Mouse (Mus musculus) mouse trophoblast stem cell (cell line): Measurements from ENCODE around the gene Hepacam2.
"Not testable (repeated sequence)": the region's sequence is repeated elsewhere in the genome, so short reads cannot be mapped to it uniquely, and the experiment has no call there.

Experiments used
- in situ Hi-C, 2 experiments: fragments of 300-500 bp; cut with MseI, MboI; formaldehyde crosslinking; loops; 2 replicates in 1 of 2; 3 replicates in 1 of 2; pipeline ENCODE4 v1.15.1; 2025

The Hepacam2 gene

GRCm38 (mm10) chr6:3498162-3498848, at the start of gene Hepacam2, which contains the start of gene Vps50:
Gene Hepacam2, minus strand, starts transcription at chr6:3498298.
Gene Vps50, plus strand, starts transcription at chr6:3498382.
- in situ Hi-C loops, result no loop called here

DNA sequence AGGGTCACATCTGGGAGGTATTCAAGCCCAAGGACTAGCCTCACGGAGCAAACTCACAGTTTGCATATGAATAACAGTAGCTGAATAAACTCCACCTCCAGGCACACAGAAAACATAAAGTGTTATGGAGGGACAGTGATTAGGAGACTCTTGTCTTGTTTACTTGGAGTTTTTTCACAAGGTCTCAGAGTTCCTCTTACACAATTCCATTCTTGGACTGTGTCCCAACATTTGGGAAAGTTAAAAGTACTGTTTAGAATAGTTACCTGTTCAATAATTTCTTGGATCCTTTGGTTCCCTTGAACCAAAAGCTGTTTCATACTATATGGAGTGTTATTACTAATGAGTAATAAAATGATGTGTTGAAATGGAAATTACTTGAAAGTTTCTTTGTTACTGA, 46.9 kb upstream of the Hepacam2 start:
- in situ Hi-C loops, result no loop called here

DNA sequence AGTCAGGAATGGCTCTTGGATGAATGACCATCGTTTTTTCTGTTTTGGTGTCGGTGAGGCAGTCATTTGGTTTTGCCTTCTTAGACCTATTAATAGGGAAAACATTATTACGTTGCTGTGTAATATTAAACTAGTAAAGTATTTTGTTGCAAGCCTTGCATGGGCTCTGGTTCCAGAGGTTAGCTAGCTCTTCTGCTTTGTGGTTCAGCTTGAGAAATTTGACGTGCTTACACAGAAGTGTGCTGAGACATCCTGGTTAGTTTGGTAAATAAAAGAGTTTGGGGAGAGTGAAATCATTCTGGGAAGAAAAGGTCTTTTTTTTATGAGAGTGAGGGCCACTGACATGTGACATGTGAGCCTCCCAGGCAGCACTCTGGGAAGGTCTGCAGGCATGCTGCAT, 45.8 kb upstream of the Hepacam2 start:
- in situ Hi-C loops, result no loop called here

- in situ Hi-C loops, result no loop called here
These were observed 41.4 kb upstream of the Hepacam2 start for GRCm38 (mm10) chr6:3539470-3539869.

DNA sequence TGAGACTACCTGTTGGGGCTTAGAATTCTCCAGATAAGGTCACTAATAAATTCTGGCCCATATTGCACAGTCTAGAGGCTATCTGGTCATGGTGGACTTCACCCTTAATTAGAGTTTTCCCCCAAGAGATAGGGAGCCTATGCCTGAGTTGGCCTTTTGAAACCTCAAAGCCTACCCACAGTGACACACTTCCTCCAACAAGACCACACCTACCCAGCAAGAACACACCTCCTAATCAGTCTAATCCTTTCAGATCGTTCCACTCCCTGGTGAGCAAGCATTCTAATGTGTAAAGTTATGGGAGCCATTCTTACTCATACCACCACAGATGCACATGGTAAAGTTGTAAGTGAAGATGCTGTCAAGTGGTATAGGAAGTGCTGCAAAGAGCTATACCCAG, 38.0 kb upstream of the Hepacam2 start:
- in situ Hi-C loops, result no loop called here

DNA sequence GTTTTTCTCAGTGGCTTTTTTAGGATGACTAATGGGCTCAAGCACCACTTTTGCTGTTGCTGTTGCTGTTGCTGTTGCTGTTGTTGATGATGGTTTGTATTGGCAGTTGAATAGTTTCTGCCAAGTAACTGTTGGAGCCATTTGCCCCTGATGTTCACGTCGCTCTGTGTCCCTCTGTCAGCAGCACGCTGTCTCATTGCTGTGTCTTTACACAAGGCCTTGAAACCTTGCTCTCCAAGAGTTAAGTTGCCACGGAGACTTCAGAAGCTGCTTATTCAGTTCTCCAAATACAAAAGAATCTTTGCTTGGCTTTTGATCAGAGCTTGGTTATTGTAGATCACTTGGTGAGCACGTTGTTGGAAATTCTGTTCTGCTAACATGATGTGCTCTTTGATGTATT, 33.3 kb upstream of the Hepacam2 start:
- in situ Hi-C loops, result no loop called here

- in situ Hi-C loops, result no loop called here
These were observed 30.1 kb upstream of the Hepacam2 start for GRCm38 (mm10) chr6:3528198-3528597.

DNA sequence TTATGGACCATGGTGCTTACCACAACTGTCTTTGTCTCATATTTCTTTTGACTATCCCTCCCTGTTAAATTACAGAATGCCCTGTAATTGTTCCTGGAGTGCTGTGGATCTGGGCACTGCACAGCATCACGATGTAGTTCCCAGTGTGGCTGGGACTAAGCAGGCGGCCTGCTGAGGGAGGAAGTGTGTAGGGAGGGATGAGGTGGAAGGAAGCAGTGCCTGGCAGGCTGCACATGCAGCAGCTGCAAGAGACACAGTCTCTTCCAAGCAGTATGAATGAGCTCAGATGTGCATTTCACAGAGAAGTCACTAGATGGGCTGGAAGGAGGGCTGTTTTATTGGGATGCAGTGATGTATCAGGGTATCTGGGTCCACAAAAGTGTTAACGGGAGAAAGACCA, 14.5 kb upstream of the Hepacam2 start:
- in situ Hi-C loops, result no loop called here

- in situ Hi-C loops, result no loop called here
These were observed 13.5 kb upstream of the Hepacam2 start for GRCm38 (mm10) chr6:3511612-3512011.

GRCm38 (mm10) chr6:3511116-3511515, 13.0 kb upstream of the Hepacam2 start:
- in situ Hi-C loops, result no loop called here

GRCm38 (mm10) chr6:3509782-3510181, 11.7 kb upstream of the Hepacam2 start:
- in situ Hi-C loops, result no loop called here

DNA sequence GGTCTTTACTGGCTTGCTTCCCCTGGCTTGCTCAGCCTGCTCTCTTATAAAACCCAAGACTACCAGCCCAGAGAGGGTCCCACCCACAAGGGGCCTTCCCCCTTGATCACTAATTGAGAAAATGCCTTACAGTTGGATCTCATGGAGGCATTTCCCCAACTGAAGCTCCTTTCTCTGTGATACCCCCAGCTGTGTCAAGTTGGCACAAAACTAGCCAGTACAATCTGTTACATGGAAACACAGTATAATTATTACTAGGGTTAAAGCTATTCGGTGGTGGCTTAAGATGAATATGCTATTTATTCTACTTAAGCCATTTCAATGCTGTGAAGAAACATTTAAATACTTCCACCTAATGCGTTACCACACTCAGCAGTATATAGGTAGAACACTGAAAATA, 10.1 kb upstream of the Hepacam2 start:
- in situ Hi-C loops, result not testable (repeated sequence)

- in situ Hi-C loops, result no loop called here
These were observed 9.0 kb upstream of the Hepacam2 start for GRCm38 (mm10) chr6:3507078-3507477.

DNA sequence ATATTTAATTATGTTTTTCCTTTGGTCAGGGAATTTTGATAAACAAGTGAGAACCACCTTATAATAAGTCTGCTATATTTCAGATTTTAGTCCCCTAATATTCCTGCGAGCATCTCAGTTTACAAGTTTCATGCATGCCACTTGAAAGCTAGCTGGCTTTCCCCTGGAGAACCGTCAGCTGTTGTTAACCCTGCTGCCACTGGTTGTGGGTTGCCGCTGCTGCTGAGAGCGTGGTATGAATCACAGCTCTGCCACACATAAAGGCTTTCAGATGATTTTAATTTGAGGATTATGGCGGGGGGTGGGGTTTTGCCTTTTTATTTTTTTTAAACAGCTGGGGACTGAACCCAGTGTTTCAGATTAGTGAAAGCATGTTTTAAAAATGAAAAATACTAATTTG, 7.2 kb upstream of the Hepacam2 start:
- in situ Hi-C loops, result no loop called here

- in situ Hi-C loops, result no loop called here
These were observed 2.2 kb upstream of the Hepacam2 start for GRCm38 (mm10) chr6:3500286-3500685.

- in situ Hi-C loops, result no loop called here
These were observed 1.9 kb downstream of the Hepacam2 start for GRCm38 (mm10) chr6:3496210-3496609.

- in situ Hi-C loops, result no loop called here
These were observed 3.8 kb downstream of the Hepacam2 start for GRCm38 (mm10) chr6:3494285-3494684.

DNA sequence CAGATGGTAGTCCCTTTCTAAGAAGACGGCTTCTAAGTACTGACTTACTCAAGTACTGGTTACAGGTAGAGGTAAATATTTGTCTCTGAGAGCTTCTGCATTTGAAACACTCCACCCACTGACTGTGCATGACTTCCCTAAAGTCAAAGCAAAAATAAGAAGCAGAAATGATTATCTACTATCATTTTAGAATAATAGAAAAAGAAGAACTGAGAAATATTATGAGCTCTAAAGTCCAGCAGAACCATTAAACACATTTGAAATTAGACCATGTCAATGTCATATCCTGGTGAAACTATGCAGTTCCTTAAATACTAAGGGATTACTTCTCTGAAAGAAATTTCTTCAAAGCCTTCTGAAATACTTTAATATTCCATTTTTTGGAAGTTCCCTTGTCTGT, 10.7 kb downstream of the Hepacam2 start:
- in situ Hi-C loops, result no loop called here

GRCm38 (mm10) chr6:3485133-3485532, 13.0 kb downstream of the Hepacam2 start:
- in situ Hi-C loops, result no loop called here

DNA sequence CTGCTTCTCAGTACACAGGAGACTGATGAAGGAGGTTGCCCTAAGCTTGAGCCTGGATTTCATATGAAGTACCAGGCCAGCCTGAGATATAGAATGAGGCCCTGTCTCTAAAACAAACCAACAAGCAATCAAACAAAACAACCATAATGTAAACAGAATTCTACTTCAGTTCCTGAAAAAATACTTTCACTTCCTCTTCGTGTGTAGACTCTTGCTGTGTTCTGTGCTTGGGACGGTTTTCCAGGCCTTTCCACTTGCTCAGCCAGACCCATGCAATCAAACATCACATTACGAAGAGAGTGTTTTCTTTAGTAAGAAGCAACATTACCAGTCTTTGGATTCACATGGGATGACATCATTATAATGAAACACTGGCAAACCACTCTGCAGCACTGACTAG, 16.4 kb downstream of the Hepacam2 start:
- in situ Hi-C loops, result no loop called here

- in situ Hi-C loops, result no loop called here
These were observed 18.2 kb downstream of the Hepacam2 start for GRCm38 (mm10) chr6:3479853-3480252.

DNA sequence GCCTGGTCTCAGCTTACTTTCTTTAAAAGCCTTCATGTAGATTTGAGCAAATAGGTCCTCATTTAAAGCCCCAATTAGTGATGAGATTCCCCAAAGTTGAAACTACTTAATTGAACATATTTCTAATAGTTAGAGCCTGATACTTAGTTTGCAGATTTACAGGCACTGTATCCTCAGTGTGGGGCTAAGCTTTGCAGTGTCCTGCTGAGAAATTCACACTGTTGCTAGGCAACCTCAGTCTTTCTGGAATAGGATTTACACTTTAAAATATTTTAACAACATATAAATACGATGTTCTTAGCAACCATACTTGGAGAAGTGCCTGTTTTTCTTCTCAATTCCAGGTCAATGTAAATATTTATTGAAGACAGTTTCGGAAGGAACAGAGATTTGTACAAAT, 21.8 kb downstream of the Hepacam2 start:
- in situ Hi-C loops, result no loop called here

DNA sequence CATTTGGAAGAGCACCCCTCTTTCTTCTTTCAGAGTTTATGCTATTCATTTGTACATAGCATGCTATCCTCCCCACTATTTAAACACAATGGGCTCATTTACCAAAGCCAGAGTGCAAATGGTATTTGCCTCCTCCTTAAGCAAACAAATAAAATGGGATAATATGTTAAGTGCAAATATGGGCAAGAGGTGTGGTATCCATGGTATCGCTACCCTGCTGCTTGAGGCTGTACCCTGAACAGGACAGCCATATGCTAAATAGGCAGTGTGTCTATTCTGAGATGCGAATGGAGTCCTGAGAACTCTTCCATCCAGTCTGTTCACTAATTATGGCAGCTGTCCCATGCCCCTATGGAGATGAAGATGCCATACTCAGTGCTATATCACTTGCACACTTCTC, 27.4 kb downstream of the Hepacam2 start:
- in situ Hi-C loops, result no loop called here

GRCm38 (mm10) chr6:3468627-3469026, 29.5 kb downstream of the Hepacam2 start:
- in situ Hi-C loops, result no loop called here
